ENCODE assay signal across 22 mouse cellular contexts in the genomic region with DNA sequence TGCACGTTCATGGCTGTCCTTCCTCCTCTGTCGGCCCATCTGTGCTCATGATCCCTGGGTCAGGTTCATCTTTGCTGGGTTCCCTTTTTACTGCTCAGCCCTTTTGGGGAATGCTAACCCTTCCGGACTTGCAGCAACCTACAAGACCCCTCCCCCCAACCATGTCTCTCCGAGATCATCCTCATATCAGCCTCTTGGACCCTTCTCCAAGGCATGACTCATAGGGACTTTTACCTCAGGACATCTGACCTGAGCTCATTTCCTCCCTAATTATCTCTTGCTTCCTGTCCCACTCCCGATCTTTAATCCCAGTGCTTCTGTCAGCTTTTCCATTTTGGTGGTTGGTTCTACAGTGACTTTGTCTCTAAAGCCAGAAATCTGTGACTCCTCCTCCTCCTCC.
DNase-seq lines count a peak whose midpoint lies in the region; ATAC-seq and TF ChIP-seq lines count a peak whose summit lies in the region.
"Had no signal": no experiment of that assay in that cellular context is flagged by ENCODE, and none has a peak within 500 bp of the region (broad histone marks: within the 10 kb centered on the region; RNA-seq: fewer than 3 reads in every experiment).

No protein-coding gene starts in this region.

- TF ChIP-seq CTCF in intestine, postnatal 0 days (IDR thresholded peaks at IDR 0.05; ENCODE audit: low read depth), result no peak

- no peaks in the 10 kb centered on the region for H3K27me3 ChIP-seq in heart, embryonic 15.5 days
- no peaks in the 10 kb centered on the region for H3K27me3 ChIP-seq in lung, embryonic 16.5 days (ENCODE audit: control insufficient read depth, insufficient read depth, low read depth, low read length)
- H3K27me3 ChIP-seq in intestine, postnatal 0 days (replicated peaks; ENCODE audit: control insufficient read depth, insufficient read depth, low read length), result no peaks in the 10 kb centered on the region
- H3K27me3 ChIP-seq in hindbrain, embryonic 14.5 days (ENCODE audit: control insufficient read depth, insufficient read depth, low read length), result no peaks in the 10 kb centered on the region
- H3K27me3 ChIP-seq: liver, embryonic 15.5 days; midbrain, embryonic 13.5 days had no signal

- H3K4me3 ChIP-seq in heart, embryonic 15.5 days, result no peak overlapping the region
- H3K4me3 ChIP-seq in lung, embryonic 16.5 days (ENCODE audit: low read length), result no peak overlapping the region
- no peak overlapping the region for H3K4me3 ChIP-seq in intestine, postnatal 0 days (ENCODE audit: low read depth, low read length)
- no peak overlapping the region for H3K4me3 ChIP-seq in hindbrain, embryonic 14.5 days (replicated peaks; ENCODE audit: low read length)
- H3K4me3 ChIP-seq: embryonic facial prominence, embryonic 10.5 days; forebrain, embryonic 10.5 days; hindbrain, embryonic 10.5 days; left cerebral cortex, adult 2 months; liver, embryonic 15.5 days; megakaryocyte, embryonic 14.5 days; midbrain, embryonic 13.5 days had no signal

- no peak overlapping the region for H3K9ac ChIP-seq in heart, embryonic 15.5 days
- no peak overlapping the region for H3K9ac ChIP-seq in lung, embryonic 16.5 days (ENCODE audit: low read length)
- no peak overlapping the region for H3K9ac ChIP-seq in intestine, postnatal 0 days (ENCODE audit: low read depth, low read length)
- no peak overlapping the region for H3K9ac ChIP-seq in hindbrain, embryonic 14.5 days
- H3K9ac ChIP-seq: liver, embryonic 15.5 days; midbrain, embryonic 13.5 days had no signal

- no peaks in the 10 kb centered on the region for H3K9me3 ChIP-seq in heart, embryonic 15.5 days (replicated peaks)
- no peaks in the 10 kb centered on the region for H3K9me3 ChIP-seq in lung, embryonic 16.5 days (ENCODE audit: control insufficient read depth, low read length)
- no peaks in the 10 kb centered on the region for H3K9me3 ChIP-seq in intestine, postnatal 0 days (ENCODE audit: control insufficient read depth)
- H3K9me3 ChIP-seq in hindbrain, embryonic 14.5 days (ENCODE audit: control insufficient read depth, low read length), result no peaks in the 10 kb centered on the region
- H3K9me3 ChIP-seq: embryonic facial prominence, embryonic 10.5 days; forebrain, embryonic 10.5 days; hindbrain, embryonic 10.5 days; liver, embryonic 15.5 days; megakaryocyte, embryonic 14.5 days; midbrain, embryonic 13.5 days had no signal

- H3K4me2 ChIP-seq in heart, embryonic 15.5 days, result no peak overlapping the region
- H3K4me2 ChIP-seq in lung, embryonic 16.5 days (ENCODE audit: low read depth, low read length), result no peak overlapping the region
- H3K4me2 ChIP-seq in intestine, postnatal 0 days (replicated peaks; ENCODE audit: low read depth), result no peak overlapping the region
- no peak overlapping the region for H3K4me2 ChIP-seq in hindbrain, embryonic 14.5 days (replicated peaks)
- H3K4me2 ChIP-seq: liver, embryonic 15.5 days; midbrain, embryonic 13.5 days had no signal

- H3K36me3 ChIP-seq in heart, embryonic 15.5 days, result no peaks in the 10 kb centered on the region
- no peaks in the 10 kb centered on the region for H3K36me3 ChIP-seq in lung, embryonic 16.5 days (ENCODE audit: control insufficient read depth, insufficient read depth, low read length)
- H3K36me3 ChIP-seq in intestine, postnatal 0 days (ENCODE audit: control insufficient read depth, insufficient read depth), result no peaks in the 10 kb centered on the region; the same call in 1 of the 2 replicates
- no peaks in the 10 kb centered on the region for H3K36me3 ChIP-seq in hindbrain, embryonic 14.5 days (replicated peaks; ENCODE audit: control insufficient read depth, insufficient read depth)
- H3K36me3 ChIP-seq: embryonic facial prominence, embryonic 10.5 days; forebrain, embryonic 10.5 days; hindbrain, embryonic 10.5 days; liver, embryonic 15.5 days; midbrain, embryonic 13.5 days had no signal

- H3K4me1 ChIP-seq in heart, embryonic 15.5 days (replicated peaks), result peaks cover 42% of the 10 kb centered on the region
- H3K4me1 ChIP-seq in lung, embryonic 16.5 days (replicated peaks; ENCODE audit: control insufficient read depth, insufficient read depth, low read length), result peaks cover 37% of the 10 kb centered on the region
- peaks cover 7% of the 10 kb centered on the region; the same call in 1 of the 2 replicates for H3K4me1 ChIP-seq in intestine, postnatal 0 days (replicated peaks; ENCODE audit: control insufficient read depth, insufficient read depth, low read length)
- H3K4me1 ChIP-seq in hindbrain, embryonic 14.5 days (replicated peaks; ENCODE audit: control insufficient read depth, insufficient read depth, low read length), result 0 out of 2 replicates have a peak, but pooled peaks cover 2% of the 10 kb centered on the region
- H3K4me1 ChIP-seq: midbrain, embryonic 13.5 days had no signal

- no peak for DNase-seq in heart, adult 18-20 months
- no peak for DNase-seq in lung, postnatal 4 days
- no peak for DNase-seq in adrenal gland, adult (ENCODE audit: inconsistent age in 2 of 2, low spot score in 1 of 2)
- DNase-seq in hindbrain, embryonic 14.5 days (ENCODE audit: low spot score), result no peak
- DNase-seq: adrenal gland, postnatal 14 days; cerebellum, adult 9-10 months; gastrocnemius, postnatal 10 days; kidney, adult 18-20 months; layer of hippocampus, adult 9-11 months; lung, postnatal 14 days had no signal

- WGBS in heart, embryonic 15.5 days, result 59% methylated on average over 5 of the region's 5 CpGs
- WGBS in lung, embryonic 16.5 days, result 66% methylated on average over 5 of the region's 5 CpGs
- WGBS in intestine, postnatal 0 days, result 52% methylated on average over 5 of the region's 5 CpGs
- 88% methylated on average over 5 of the region's 5 CpGs for WGBS in hindbrain, embryonic 14.5 days

- 0 out of 2 replicates have a peak, but pooled peaks have one; percentile 28 for ATAC-seq in heart, embryonic 15.5 days (replicated peaks; ENCODE audit: insufficient number of reproducible peaks, insufficient read depth, low FRiP score, low read depth)
- ATAC-seq in lung, embryonic 16.5 days (ENCODE audit: low read depth), result no peak
- ATAC-seq in intestine, postnatal 0 days, result peak; percentile 52
- no peak for ATAC-seq in hindbrain, embryonic 14.5 days (ENCODE audit: low FRiP score)
- ATAC-seq: forebrain, embryonic 16.5 days; hindbrain, postnatal 0 days; midbrain, embryonic 13.5 days had no signal

- 0 out of 2 replicates have a peak overlapping the region, but pooled peaks have one; percentile 9 for H3K27ac ChIP-seq in heart, embryonic 15.5 days
- peak overlapping the region; percentile 85 for H3K27ac ChIP-seq in lung, embryonic 16.5 days (ENCODE audit: low read length)
- peak overlapping the region; percentile 8; the same call in 1 of the 2 replicates for H3K27ac ChIP-seq in intestine, postnatal 0 days (ENCODE audit: low read depth, low read length)
- H3K27ac ChIP-seq in hindbrain, embryonic 14.5 days, result no peak overlapping the region
- H3K27ac ChIP-seq: embryonic facial prominence, embryonic 10.5 days; forebrain, embryonic 10.5 days; hindbrain, embryonic 10.5 days; hindbrain, postnatal 0 days; left cerebral cortex, adult 2 months; liver, embryonic 15.5 days; midbrain, embryonic 13.5 days had no signal

Comparison
In these comparisons a context has a peak if more than half of its experiments do, and no peak if none do; other contexts are left out.
1. ATAC-seq: peak in heart, embryonic 15.5 days (single experiment) and intestine, postnatal 0 days (single experiment); none in lung, embryonic 16.5 days (single experiment) and hindbrain, embryonic 14.5 days (single experiment).